Mouse (Mus musculus) liver, postnatal 0 days (tissue): ENCODE data around the gene Prss42. TPM values are rescaled to one million over a fixed set of nuclear protein-coding genes. Genes with fewer than 3 reads are reported as not detected.

ENCODE experiments used
- ATAC-seq: fragments of 200-750 bp; cut with Nextera tagmentation; 2 replicates; pipeline ENCODE4 v1.8.0; 2017; ENCODE audit warnings: mild to moderate bottlenecking, moderate library complexity
- DNase-seq: peaks from one replicate; pipeline ENCODE4 v3.0.0-alpha.2; 2016
- H3K27ac ChIP-seq: fragments of 300-500 bp; sonication (generic); 2 replicates; pipeline ENCODE4 v1.5.1; 2014; ENCODE audit warnings: antibody characterized with exemption, moderate library complexity, mild to moderate bottlenecking, low read depth
- H3K27me3 ChIP-seq: fragments of 300-500 bp; sonication (generic); 2 replicates; pipeline ENCODE4 v1.6.1; 2014; ENCODE audit warnings: low read length, control low read depth, mixed read lengths; ENCODE audit not compliant: insufficient read depth
- H3K36me3 ChIP-seq: fragments of 300-500 bp; sonication (generic); replicated peaks from 2 replicates; pipeline ENCODE4 v1.6.1; 2014; ENCODE audit warnings: mild to moderate bottlenecking, control low read depth, low read length, moderate library complexity, mixed read lengths; ENCODE audit not compliant: insufficient read depth
- H3K4me1 ChIP-seq: fragments of 300-500 bp; sonication (generic); 2 replicates; pipeline ENCODE4 v1.6.1; 2014; ENCODE audit warnings: antibody characterized with exemption, mild to moderate bottlenecking, control low read depth; ENCODE audit not compliant: insufficient read depth
- H3K4me2 ChIP-seq: fragments of 300-500 bp; sonication (generic); 2 replicates; pipeline ENCODE4 v1.6.1; 2014; ENCODE audit warnings: low read depth, mild to moderate bottlenecking, low read length, moderate library complexity, mixed read lengths
- H3K4me3 ChIP-seq: fragments of 300-500 bp; sonication (generic); 2 replicates; pipeline ENCODE4 v1.5.1; 2014; ENCODE audit warnings: low read depth, low read length
- H3K9ac ChIP-seq: fragments of 300-500 bp; sonication (generic); replicated peaks from 2 replicates; pipeline ENCODE4 v1.6.1; 2014; ENCODE audit warnings: mild to moderate bottlenecking, moderate library complexity
- H3K9me3 ChIP-seq: fragments of 300-500 bp; sonication (generic); 2 replicates; pipeline ENCODE4 v1.6.1; 2016; ENCODE audit warnings: mild to moderate bottlenecking, control low read depth, low read length, mixed read lengths
- CTCF ChIP-seq: sonication (generic); IDR thresholded peaks from 2 replicates; pipeline ENCODE4 v1.5.1; 2016; ENCODE audit warnings: antibody characterized with exemption, low read depth
- EP300 ChIP-seq: IDR thresholded peaks from 2 replicates; pipeline ENCODE4 v1.6.1; 2016; ENCODE audit warnings: antibody characterized with exemption, low read depth, mild to moderate bottlenecking
- WGBS: fragments of 180-500 bp; shearing (Covaris S2); extraction: QIAGEN DNeasy Blood & Tissue Kit; methylation state at CpG from one replicate; pipeline ENCODE4 v1.1.7; 2014; ENCODE audit not compliant: insufficient replicate concordance; 5-methylcytosine and 5-hydroxymethylcytosine counted together
- polyA plus RNA-seq: library from polyadenylated mRNA; unstranded; fragments of >200 nt; fragmentation: Nextera tagmentation; extraction: Ambion mirVana; gene quantifications from 2 replicates; pipeline ENCODE4 v1.2.1, GENCODE M21; 2015

Prss42 gene
- polyA plus RNA-seq, 1 experiment from 2014 or later, result not detected

DNA sequence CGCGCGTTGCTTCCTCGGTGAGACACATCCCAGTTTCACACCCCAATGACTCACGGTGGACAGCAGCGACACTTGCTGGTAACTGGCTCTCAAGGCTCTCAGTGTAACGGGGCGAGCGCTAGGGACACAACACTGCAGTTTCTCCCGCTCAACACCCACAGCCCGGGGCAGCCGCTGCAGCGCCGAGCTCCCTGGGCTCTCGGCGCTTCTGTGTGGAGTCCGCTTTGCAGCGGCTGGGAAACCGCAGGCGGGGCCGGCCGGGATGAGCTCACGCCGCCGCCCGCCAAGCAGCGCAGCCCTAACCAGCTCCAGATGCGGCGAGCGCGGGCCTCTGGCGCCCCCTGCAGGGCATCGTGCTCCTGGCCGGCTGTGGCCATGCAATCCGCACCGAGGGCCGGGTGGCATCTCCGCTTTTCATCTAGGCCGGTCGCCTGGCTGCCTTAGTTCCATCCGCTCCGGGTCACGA is 16.7 kb upstream of the Prss42 start:
- 0% methylated on average over 33 of the region's 43 CpGs for WGBS
- no peaks in the 10 kb centered on the region for H3K36me3 ChIP-seq
- H3K4me3 ChIP-seq, result peak overlapping the region; percentile 51
- H3K9me3 ChIP-seq, result no peaks in the 10 kb centered on the region
- peak overlapping the region; percentile 86 for H3K4me2 ChIP-seq
- peaks cover 6% of the 10 kb centered on the region; the same call in 1 of the 2 replicates for H3K27me3 ChIP-seq
- ATAC-seq, result peak; percentile 94
- peak overlapping the region; percentile 75 for H3K27ac ChIP-seq
- H3K9ac ChIP-seq, result peak overlapping the region; percentile 58
- peak; percentile 94 for DNase-seq
- peaks cover 13% of the 10 kb centered on the region; the same call in 1 of the 2 replicates for H3K4me1 ChIP-seq
- TF ChIP-seq CTCF (peak; percentile 94), EP300 (no peak)

GRCm38 (mm10) chr9:110781731-110782130 is 16.2 kb upstream of the Prss42 start:
- Histone ChIP-seq H3K27me3 (peaks cover 6% of the 10 kb centered on the region; the same call in 1 of the 2 replicates), H3K9ac (peak overlapping the region; percentile 58), H3K9me3 (no peaks in the 10 kb centered on the region), H3K27ac (peak overlapping the region; percentile 75), H3K4me1 (peaks cover 13% of the 10 kb centered on the region; the same call in 1 of the 2 replicates), H3K4me3 (peak overlapping the region; percentile 51), H3K36me3 (no peaks in the 10 kb centered on the region), H3K4me2 (peak overlapping the region; percentile 86)
- DNase-seq (peak; percentile 86), ATAC-seq (peak; percentile 82)
- TF ChIP-seq EP300, result no peak
- no peak for TF ChIP-seq CTCF
- WGBS, result 3% methylated on average over 20 of the region's 23 CpGs

GRCm38 (mm10) chr9:110783611-110784010 is 14.4 kb upstream of the Prss42 start:
- Histone ChIP-seq H3K27ac (no peak overlapping the region), H3K27me3 (peaks cover 6% of the 10 kb centered on the region; the same call in 1 of the 2 replicates), H3K4me3 (no peak overlapping the region), H3K9me3 (no peaks in the 10 kb centered on the region), H3K4me2 (no peak overlapping the region), H3K36me3 (no peaks in the 10 kb centered on the region), H3K4me1 (peaks cover 13% of the 10 kb centered on the region; the same call in 1 of the 2 replicates), H3K9ac (no peak overlapping the region)
- 23% methylated on average over 1 of the region's 1 CpGs for WGBS
- ATAC-seq (no peak), DNase-seq (no peak)
- no peak for TF ChIP-seq EP300
- no peak for TF ChIP-seq CTCF

DNA sequence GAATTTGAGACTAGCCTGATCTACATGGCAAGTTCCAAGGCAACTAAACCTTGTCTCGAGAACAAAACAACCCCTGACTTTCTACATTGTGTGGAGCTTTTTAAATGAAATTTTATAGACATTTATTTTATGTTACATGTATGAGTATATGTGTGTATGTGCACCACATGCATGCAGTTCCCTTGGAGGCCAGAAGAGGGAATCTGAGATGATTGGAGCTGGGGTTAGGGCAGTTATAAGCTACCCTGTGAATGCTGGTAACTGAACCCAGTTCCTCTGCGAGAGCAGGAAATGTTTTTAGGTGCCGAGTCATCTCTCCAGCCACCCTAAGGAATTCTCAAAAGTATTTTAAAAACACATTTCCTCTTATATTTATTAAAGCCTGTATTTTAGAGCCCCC is 9.8 kb upstream of the Prss42 start:
- H3K27ac ChIP-seq, result no peak overlapping the region
- H3K4me2 ChIP-seq, result no peak overlapping the region
- H3K4me1 ChIP-seq, result no peaks in the 10 kb centered on the region
- TF ChIP-seq EP300, result no peak
- TF ChIP-seq CTCF, result no peak
- no peaks in the 10 kb centered on the region for H3K36me3 ChIP-seq
- H3K27me3 ChIP-seq, result no peaks in the 10 kb centered on the region
- H3K4me3 ChIP-seq, result no peak overlapping the region
- WGBS, result 72% methylated on average over 3 of the region's 3 CpGs
- DNase-seq, result no peak
- ATAC-seq, result no peak
- no peak overlapping the region for H3K9ac ChIP-seq
- no peaks in the 10 kb centered on the region for H3K9me3 ChIP-seq

DNA sequence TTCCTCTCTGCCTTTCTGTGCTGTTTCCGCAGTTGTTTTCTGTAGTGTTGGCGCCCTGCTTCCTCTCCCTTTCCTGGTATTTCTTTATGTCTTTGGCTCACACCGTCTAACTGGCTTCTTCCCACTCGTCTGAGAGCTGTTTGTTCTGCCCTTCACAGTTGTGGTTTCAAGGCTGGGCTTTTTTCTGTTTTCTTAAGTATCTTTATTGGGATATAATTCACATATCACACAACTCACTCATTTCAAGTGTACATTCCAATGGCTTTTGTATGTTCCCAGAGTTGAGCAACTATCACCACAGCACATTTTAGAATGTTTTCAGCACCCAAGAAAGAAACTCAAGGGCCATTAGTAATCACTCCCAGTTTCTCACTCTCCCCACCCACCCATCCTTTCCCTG is 7.5 kb upstream of the Prss42 start:
- WGBS, result 53% methylated on average over 4 of the region's 4 CpGs
- DNase-seq, result no peak
- no peak for TF ChIP-seq CTCF
- TF ChIP-seq EP300, result no peak
- H3K4me1 ChIP-seq, result no peaks in the 10 kb centered on the region
- no peaks in the 10 kb centered on the region for H3K36me3 ChIP-seq
- H3K27me3 ChIP-seq, result no peaks in the 10 kb centered on the region
- H3K4me2 ChIP-seq, result no peak overlapping the region
- H3K9ac ChIP-seq, result no peak overlapping the region
- no peak overlapping the region for H3K4me3 ChIP-seq
- H3K9me3 ChIP-seq, result no peaks in the 10 kb centered on the region
- no peak for ATAC-seq
- H3K27ac ChIP-seq, result no peak overlapping the region

- ATAC-seq, result no peak
These were observed 953 bp upstream of the Prss42 start for GRCm38 (mm10) chr9:110797013-110797412.

More at GRCm38 (mm10) chr9:110797013-110797412, 953 bp upstream of the Prss42 start:
- Histone ChIP-seq H3K9me3 (no peaks in the 10 kb centered on the region), H3K4me1 (0 out of 2 replicates have a peak, but pooled peaks cover 2% of the 10 kb centered on the region), H3K27ac (no peak overlapping the region), H3K4me2 (no peak overlapping the region), H3K36me3 (no peaks in the 10 kb centered on the region), H3K9ac (no peak overlapping the region), H3K27me3 (no peaks in the 10 kb centered on the region), H3K4me3 (no peak overlapping the region)
- no peak for TF ChIP-seq CTCF
- no peak for TF ChIP-seq EP300
- DNase-seq, result peak; percentile 30
- WGBS, result 72% methylated on average over 10 of the region's 10 CpGs
